Mouse (Mus musculus): Measurements from ENCODE around the gene Mettl27. TPM values are rescaled to one million over a fixed set of nuclear protein-coding genes. Genes with fewer than 3 reads are reported as not detected.

Gene Mettl27
- polyA plus RNA-seq, 1 experiment from 2014 or later: 14.8 TPM

- no peaks in the 10 kb centered on the region for H3K36me3 ChIP-seq (ENCODE audit: control insufficient read depth, insufficient read depth, low read length)
- H3K27ac ChIP-seq (ENCODE audit: low read length): no peak overlapping the region
- no peak overlapping the region for H3K4me3 ChIP-seq (replicated peaks; ENCODE audit: low read length)
- no peak for ATAC-seq (ENCODE audit: insufficient read depth, low FRiP score)
- no peaks in the 10 kb centered on the region for H3K9me3 ChIP-seq (replicated peaks; ENCODE audit: control insufficient read depth, low read length)
- peaks cover 13% of the 10 kb centered on the region for H3K27me3 ChIP-seq (ENCODE audit: control insufficient read depth, insufficient read depth, low read length)
- peaks cover 5% of the 10 kb centered on the region; the same call in 1 of the 2 replicates for H3K4me1 ChIP-seq (ENCODE audit: control insufficient read depth, insufficient read depth, low read length)
- WGBS: 49% methylated on average over 10 of the region's 10 CpGs
- H3K9ac ChIP-seq (ENCODE audit: low read length): no peak overlapping the region
- no peak overlapping the region for H3K4me2 ChIP-seq (ENCODE audit: low read depth, low read length)
Observed at GRCm38 (mm10) chr5:134981149-134981548, 49.0 kb downstream of the Mettl27 start.

GRCm38 (mm10) chr5:134983111-134983510 is 50.9 kb downstream of the Mettl27 start:
- Histone ChIP-seq H3K27ac (ENCODE audit: low read length) (no peak overlapping the region), H3K4me1 (ENCODE audit: control insufficient read depth, insufficient read depth, low read length) (peaks cover 11% of the 10 kb centered on the region; the same call in 1 of the 2 replicates), H3K9ac (ENCODE audit: low read length) (no peak overlapping the region), H3K4me3 (replicated peaks; ENCODE audit: low read length) (no peak overlapping the region), H3K4me2 (ENCODE audit: low read depth, low read length) (no peak overlapping the region), H3K27me3 (ENCODE audit: control insufficient read depth, insufficient read depth, low read length) (peaks cover 31% of the 10 kb centered on the region), H3K36me3 (ENCODE audit: control insufficient read depth, insufficient read depth, low read length) (no peaks in the 10 kb centered on the region), H3K9me3 (replicated peaks; ENCODE audit: control insufficient read depth, low read length) (no peaks in the 10 kb centered on the region)
- WGBS: 83% methylated on average over 1 of the region's 1 CpGs
- no peak for ATAC-seq (ENCODE audit: insufficient read depth, low FRiP score)

- no peak overlapping the region for H3K4me3 ChIP-seq (replicated peaks; ENCODE audit: low read length)
- no peak for ATAC-seq (ENCODE audit: insufficient read depth, low FRiP score)
- no peak overlapping the region; the same call in 1 of the 2 replicates for H3K9ac ChIP-seq (ENCODE audit: low read length)
- no peaks in the 10 kb centered on the region for H3K9me3 ChIP-seq (replicated peaks; ENCODE audit: control insufficient read depth, low read length)
- H3K4me2 ChIP-seq (ENCODE audit: low read depth, low read length): no peak overlapping the region
- H3K36me3 ChIP-seq (ENCODE audit: control insufficient read depth, insufficient read depth, low read length): no peaks in the 10 kb centered on the region
- 29% methylated on average over 3 of the region's 3 CpGs for WGBS
- peaks cover 11% of the 10 kb centered on the region; the same call in 1 of the 2 replicates for H3K4me1 ChIP-seq (ENCODE audit: control insufficient read depth, insufficient read depth, low read length)
- peaks cover 31% of the 10 kb centered on the region for H3K27me3 ChIP-seq (ENCODE audit: control insufficient read depth, insufficient read depth, low read length)
- H3K27ac ChIP-seq (ENCODE audit: low read length): no peak overlapping the region
Observed at GRCm38 (mm10) chr5:134983771-134984170, 51.6 kb downstream of the Mettl27 start.

- H3K9me3 ChIP-seq (replicated peaks; ENCODE audit: control insufficient read depth, low read length): no peaks in the 10 kb centered on the region
- peak within 1 kb of the TSS; percentile 49 for H3K4me2 ChIP-seq (ENCODE audit: low read depth, low read length)
- 2% methylated on average over 25 of the region's 25 CpGs for WGBS
- peaks cover 31% of the 10 kb centered on the region for H3K27me3 ChIP-seq (ENCODE audit: control insufficient read depth, insufficient read depth, low read length)
- peak; percentile 91 for ATAC-seq (ENCODE audit: insufficient read depth, low FRiP score)
- H3K9ac ChIP-seq (ENCODE audit: low read length): peak within 1 kb of the TSS; percentile 73
- H3K36me3 ChIP-seq (ENCODE audit: control insufficient read depth, insufficient read depth, low read length): no peaks in the 10 kb centered on the region
- H3K27ac ChIP-seq (ENCODE audit: low read length): peak within 1 kb of the TSS; percentile 85
- H3K4me3 ChIP-seq (replicated peaks; ENCODE audit: low read length): peak within 1 kb of the TSS; percentile 44
- H3K4me1 ChIP-seq (ENCODE audit: control insufficient read depth, insufficient read depth, low read length): peaks cover 14% of the 10 kb centered on the region; the same call in 1 of the 2 replicates
Observed at GRCm38 (mm10) chr5:134985633-134986297, 53.6 kb downstream of the Mettl27 start, which contains the start of gene Cldn3. Gene Cldn3, plus strand, starts transcription at chr5:134986214.

GRCm38 (mm10) chr5:134986298-134987268 is 54.4 kb downstream of the Mettl27 start:
- peak overlapping the region; percentile 85 for H3K27ac ChIP-seq (ENCODE audit: low read length)
- H3K27me3 ChIP-seq (ENCODE audit: control insufficient read depth, insufficient read depth, low read length): peaks cover 31% of the 10 kb centered on the region
- H3K4me2 ChIP-seq (ENCODE audit: low read depth, low read length): peak overlapping the region; percentile 49
- 3% methylated on average over 79 of the region's 79 CpGs for WGBS
- H3K9me3 ChIP-seq (replicated peaks; ENCODE audit: control insufficient read depth, low read length): no peaks in the 10 kb centered on the region
- peak overlapping the region; percentile 73 for H3K9ac ChIP-seq (ENCODE audit: low read length)
- peaks cover 14% of the 10 kb centered on the region; the same call in 1 of the 2 replicates for H3K4me1 ChIP-seq (ENCODE audit: control insufficient read depth, insufficient read depth, low read length)
- H3K4me3 ChIP-seq (replicated peaks; ENCODE audit: low read length): peak overlapping the region; percentile 44
- no peaks in the 10 kb centered on the region for H3K36me3 ChIP-seq (ENCODE audit: control insufficient read depth, insufficient read depth, low read length)
- no peak for ATAC-seq (ENCODE audit: insufficient read depth, low FRiP score)

- Histone ChIP-seq H3K9me3 (replicated peaks; ENCODE audit: control insufficient read depth, low read length) (no peaks in the 10 kb centered on the region), H3K36me3 (ENCODE audit: control insufficient read depth, insufficient read depth, low read length) (no peaks in the 10 kb centered on the region), H3K4me1 (ENCODE audit: control insufficient read depth, insufficient read depth, low read length) (0 out of 2 replicates have a peak, but pooled peaks cover 11% of the 10 kb centered on the region), H3K4me3 (replicated peaks; ENCODE audit: low read length) (0 out of 2 replicates have a peak overlapping the region, but pooled peaks have one; percentile 23), H3K4me2 (ENCODE audit: low read depth, low read length) (peak overlapping the region; percentile 45; the same call in 1 of the 2 replicates), H3K9ac (ENCODE audit: low read length) (no peak overlapping the region), H3K27ac (ENCODE audit: low read length) (no peak overlapping the region), H3K27me3 (ENCODE audit: control insufficient read depth, insufficient read depth, low read length) (peaks cover 31% of the 10 kb centered on the region)
- no peak for ATAC-seq (ENCODE audit: insufficient read depth, low FRiP score)
- 48% methylated on average over 11 of the region's 11 CpGs for WGBS
Observed at GRCm38 (mm10) chr5:134989166-134989565, 57.0 kb downstream of the Mettl27 start.

- no peak overlapping the region for H3K4me2 ChIP-seq (ENCODE audit: low read depth, low read length)
- no peaks in the 10 kb centered on the region for H3K36me3 ChIP-seq (ENCODE audit: control insufficient read depth, insufficient read depth, low read length)
- H3K4me3 ChIP-seq (replicated peaks; ENCODE audit: low read length): no peak overlapping the region
- H3K27ac ChIP-seq (ENCODE audit: low read length): no peak overlapping the region
- no peaks in the 10 kb centered on the region for H3K9me3 ChIP-seq (replicated peaks; ENCODE audit: control insufficient read depth, low read length)
- no peak overlapping the region for H3K9ac ChIP-seq (ENCODE audit: low read length)
- peaks cover 31% of the 10 kb centered on the region for H3K27me3 ChIP-seq (ENCODE audit: control insufficient read depth, insufficient read depth, low read length)
- ATAC-seq (ENCODE audit: insufficient read depth, low FRiP score): no peak
- 51% methylated on average over 6 of the region's 6 CpGs for WGBS
- H3K4me1 ChIP-seq (ENCODE audit: control insufficient read depth, insufficient read depth, low read length): 0 out of 2 replicates have a peak, but pooled peaks cover 11% of the 10 kb centered on the region
Observed at GRCm38 (mm10) chr5:134989741-134990140, 57.6 kb downstream of the Mettl27 start.

All from stomach, embryonic 16.5 days (tissue).